Mouse (Mus musculus): Measurements from ENCODE around the gene Cops4.

Gene Cops4

DNA sequence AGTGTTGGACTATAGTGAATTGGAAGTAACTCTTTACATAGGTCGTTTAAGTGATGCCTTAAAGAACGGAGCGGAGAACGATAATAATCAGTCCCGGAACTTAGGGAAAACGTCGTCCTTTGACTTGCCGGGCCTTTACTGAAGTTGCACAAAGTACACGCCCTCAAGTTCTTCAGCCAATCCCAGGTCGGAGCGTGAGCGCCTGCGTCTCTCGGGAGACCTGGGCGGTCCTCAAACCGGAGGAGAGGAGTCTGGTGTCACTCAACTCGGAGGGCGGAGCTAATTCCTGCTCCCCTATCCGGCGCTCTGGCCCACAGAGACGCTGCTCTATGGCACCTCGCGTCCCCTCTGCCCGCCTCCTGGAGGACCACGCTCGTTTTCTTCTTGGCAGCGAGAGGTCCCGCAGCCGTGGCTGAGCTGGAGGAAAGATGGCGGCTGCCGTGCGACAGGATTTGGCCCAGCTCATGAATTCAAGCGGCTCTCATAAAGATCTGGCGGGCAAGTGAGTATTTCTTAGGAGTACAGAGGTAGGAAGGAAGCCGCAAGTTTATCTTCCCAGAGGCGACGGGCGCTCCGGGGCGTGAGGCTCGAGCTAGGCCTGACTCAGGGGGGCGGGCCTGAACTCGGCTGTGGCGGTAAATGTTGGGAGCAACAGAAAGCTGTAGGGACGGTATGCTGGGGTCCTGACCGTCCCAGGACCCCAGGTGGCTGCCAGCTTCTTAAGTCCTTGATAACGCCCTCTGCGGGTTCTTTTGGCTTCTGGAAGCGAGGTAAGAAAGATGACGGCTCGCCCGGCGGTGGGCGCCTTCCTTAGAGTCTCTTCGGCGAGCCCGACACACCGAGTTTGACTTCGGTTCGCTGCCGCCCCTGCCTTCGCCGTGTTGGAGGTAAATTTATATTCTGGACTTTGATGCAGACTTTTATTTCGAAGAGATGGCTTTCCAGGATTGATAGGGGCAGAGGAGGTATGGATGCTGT is at the start of gene Cops4:
Gene Cops4, plus strand, starts transcription at position 261 of the 978 bp plus-strand sequence.
- DNase-seq (ENCODE audit: low read depth, low spot score), result peak; percentile 99

DNA sequence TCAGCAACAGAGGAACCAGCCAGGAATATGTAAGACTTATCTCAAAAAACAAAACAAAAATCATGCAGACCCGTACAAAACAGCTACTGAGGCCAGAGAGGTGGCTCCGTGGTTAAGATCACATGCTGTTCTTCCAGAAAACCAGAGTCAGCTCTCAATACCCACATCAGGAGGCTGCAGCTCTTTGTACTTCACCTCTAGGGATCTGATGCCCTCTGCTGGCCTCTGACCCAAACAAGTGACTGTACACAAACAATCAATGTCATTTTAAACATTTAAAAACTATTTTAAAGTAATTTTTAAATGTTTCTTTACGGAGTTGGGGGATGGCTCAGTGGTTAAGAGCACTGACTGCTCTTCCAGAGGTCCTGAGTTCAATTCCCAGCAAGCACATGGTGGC is 41.8 kb upstream of the Cops4 start:
- DNase-seq (ENCODE audit: low read depth, low spot score), result no peak

DNA sequence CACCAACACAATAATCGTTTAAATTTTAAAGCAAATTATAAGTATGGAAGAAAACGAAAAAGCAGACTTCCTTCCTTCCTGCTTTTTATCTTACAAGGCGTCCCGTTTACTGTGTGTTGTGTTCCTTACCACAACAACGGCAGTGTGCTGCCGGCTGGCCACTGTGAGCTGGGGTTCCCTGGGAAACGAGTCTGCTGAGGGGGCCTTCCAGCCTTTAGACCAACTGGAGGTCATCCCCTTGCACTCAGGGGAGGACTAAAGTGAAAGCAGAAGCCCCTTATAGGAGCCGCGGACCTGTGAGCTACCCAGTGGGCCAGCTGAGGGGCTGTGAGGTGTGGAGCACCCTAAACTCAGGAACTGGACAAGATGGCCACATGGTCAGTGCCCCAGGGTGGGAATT is 40.5 kb upstream of the Cops4 start:
- no peak for DNase-seq (ENCODE audit: low read depth, low spot score)

DNA sequence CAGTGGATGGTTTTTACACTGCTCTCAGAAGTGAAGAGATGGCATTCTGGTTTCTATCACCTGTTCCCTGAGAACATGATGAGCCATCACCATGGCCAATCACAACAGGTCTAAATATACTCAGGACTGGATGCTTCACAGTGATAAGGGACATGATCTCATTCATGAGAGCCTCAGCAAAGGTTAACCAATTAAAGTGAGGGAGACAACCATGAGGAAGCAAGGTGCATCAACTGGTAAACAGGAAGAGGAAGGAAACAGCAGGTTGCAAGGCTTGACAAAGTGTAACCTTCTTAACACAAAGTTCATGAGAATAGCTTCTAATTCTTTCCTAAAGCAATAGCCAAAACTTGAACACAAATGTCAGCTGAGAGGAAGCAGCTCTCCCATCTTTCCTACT is 34.5 kb upstream of the Cops4 start:
- DNase-seq (ENCODE audit: low read depth, low spot score), result no peak

DNA sequence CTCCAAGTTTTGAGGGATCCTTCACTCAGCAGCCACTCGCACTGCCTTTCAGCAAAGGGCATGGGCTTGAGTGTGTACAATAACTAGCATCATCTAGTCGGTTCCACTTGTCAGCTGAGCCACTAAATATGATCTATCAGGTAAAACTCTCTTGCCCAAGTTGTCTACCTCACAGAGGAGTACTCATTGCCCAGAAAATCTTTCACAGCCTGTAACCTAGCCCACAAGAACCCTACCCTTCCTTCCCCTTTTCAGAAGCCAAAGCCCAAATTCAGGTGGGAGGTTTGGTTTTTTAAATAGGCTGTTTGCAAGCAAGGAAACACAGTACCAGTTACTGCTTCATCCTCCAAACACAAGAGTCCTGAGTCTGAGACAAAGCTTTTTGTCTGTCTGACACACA is 31.0 kb upstream of the Cops4 start:
- no peak for DNase-seq (ENCODE audit: low read depth, low spot score)

DNA sequence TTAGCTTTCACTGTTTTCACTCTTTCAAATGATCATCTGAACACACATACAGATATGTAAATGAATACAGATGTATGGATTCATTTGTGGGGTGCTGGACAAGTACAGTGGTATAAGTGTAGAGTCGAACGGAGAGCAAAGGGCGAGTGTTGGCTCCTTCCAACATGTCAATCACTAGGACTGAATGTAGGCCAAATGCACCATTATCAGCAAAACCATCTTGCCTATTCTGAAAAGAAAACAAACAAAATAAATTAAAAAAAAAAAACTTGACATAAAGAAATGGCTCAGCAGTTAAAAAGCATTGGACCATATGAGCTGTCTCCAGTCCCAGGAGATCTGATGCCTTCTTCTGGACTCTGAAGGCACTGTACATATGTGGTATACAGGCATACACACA is 29.9 kb upstream of the Cops4 start:
- no peak for DNase-seq (ENCODE audit: low read depth, low spot score)

DNA sequence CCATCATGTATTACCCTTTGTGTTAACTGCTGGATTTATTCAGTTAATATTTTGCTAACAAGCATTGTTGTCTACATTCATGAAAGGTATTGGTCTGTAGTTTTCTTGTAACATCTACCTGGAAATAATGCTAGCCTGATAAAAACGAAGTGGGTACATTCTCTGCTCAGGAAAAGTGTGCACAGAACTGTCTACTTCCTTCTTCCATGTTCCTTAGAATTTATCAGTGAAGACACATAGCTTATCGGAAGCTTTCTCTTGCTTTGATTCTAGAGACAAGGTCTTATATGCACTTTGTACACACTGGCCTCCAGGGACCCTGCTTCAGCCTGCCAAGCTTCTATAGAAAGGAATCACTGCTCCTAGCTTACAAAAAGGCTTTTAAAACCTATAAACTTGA is 28.8 kb upstream of the Cops4 start:
- no peak for DNase-seq (ENCODE audit: low read depth, low spot score)

DNA sequence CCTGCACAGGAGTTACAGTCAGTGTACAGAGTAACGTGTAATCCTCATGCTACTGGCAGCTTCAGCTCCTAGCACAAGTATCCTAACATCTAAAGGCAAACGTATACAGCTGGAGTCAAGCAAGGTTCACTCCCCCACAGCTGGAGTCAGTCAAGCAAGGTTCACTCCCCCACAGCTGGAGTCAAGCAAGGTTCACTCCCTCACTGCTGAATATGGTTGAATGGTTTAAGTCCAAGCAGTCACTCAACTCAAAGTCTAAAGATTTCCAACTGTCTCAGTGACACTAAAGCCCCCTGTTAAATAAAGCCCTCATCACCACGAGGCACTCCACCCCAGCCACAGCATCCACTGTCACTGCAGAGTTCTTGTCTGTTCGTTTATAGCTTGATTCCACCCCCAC is 26.4 kb upstream of the Cops4 start:
- no peak for DNase-seq (ENCODE audit: low read depth, low spot score)

DNA sequence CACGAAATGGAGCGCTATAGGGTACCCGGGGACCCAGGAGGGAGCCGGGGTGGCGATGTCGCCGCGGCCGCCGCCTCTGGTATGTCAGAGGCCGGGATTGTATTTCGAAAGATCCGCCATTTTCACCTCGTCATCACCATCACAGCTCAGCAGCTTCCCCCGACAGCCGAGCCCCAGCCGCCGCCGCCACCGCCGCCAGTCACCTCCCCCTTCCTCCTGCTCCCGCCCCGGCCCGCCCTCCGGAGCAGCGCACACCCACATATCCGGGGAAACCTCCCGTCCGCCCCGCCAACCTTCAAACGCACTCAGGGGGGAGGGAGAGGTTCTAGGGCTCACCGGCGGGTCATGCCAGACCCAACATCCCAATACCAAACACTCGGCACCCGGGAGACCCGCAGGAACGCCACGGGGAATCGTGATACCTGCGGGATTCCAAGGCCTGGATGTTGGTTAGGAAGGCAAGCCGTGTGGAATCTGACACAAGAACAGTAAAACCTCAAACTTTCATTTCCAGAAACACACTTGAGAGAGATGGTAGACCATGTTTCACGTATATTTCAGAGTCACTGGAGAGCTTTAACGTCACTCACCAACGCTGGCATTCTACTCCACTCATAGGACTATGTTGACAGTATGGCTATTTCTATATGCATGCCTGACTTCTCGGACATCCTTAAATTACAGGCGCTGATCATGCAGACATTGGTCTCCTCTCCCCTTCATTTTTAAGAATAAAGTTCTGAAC is 19.5 kb upstream of the Cops4 start:
- no peak for DNase-seq (ENCODE audit: low read depth, low spot score)

DNA sequence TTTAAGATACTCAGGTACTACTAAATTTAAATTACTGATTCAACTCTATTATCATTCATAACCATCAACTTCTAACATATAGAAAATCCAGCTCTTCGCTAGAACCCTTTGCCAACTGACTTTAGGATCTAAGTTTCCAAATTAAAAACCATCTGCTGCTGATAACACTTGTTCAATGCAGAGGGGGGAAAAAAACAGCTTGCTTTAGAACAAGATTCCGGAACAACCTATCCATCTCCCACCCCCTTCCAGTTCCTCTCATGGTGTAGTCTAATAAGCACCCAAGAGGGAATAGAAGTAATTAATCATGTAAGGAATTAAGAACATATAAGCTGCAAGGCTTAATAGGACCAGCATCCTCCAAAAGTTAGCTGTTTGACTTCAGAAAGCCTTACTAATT is 18.9 kb upstream of the Cops4 start:
- no peak for DNase-seq (ENCODE audit: low read depth, low spot score)

DNA sequence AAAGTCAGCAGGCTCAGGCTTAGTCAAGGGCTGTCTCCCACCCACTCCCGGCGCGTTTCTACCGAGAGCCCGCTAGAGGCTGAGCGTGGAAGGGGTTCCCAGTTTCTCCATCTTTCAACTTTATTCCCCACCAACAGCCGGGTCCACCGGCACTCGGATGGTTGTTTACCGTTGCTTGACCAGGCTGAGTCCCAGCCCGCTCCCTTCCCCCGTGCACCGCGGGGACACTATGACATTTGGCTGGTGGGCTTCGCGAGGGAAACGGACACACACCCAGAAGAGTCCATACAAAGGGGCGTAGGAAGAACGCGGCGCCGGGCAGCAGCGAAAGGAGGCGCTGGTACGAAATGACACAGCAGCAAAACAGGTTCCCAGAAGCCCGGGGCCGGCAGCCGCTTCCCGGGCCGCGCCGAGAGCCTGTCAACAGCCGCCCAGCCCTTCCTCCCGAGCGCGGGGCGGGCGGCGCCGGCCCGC is 18.2 kb upstream of the Cops4 start:
- DNase-seq (ENCODE audit: low read depth, low spot score), result no peak

DNA sequence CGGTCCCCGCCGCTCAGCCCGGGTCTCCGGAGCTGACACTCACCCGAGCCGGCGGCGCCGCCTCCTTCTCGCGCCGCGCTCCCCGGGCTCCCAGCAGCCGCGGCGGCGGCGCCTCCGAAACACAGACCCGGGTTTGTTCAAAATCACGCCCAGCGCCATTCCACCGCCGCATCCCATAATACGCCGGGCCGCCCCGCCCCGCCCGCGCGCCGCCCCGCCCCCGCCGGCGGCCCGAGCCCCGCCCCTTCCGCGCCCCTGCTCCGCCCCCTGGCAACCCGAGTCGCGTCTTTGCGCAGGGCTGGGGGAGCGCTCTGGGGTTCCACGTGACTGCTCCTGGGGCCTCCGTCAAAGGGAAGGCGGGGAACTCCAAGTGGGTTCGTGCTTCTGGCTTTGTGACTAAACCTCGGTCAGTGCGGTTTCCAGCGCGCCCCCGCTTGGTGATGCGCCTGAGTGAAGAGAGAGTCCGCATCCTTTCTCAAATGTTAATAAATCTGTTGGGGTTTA is 17.6 kb upstream of the Cops4 start, which contains the start of gene Lin54:
Gene Lin54, minus strand, starts transcription at position 182 of the 504 bp plus-strand sequence.
- peak; percentile 88 for DNase-seq (ENCODE audit: low read depth, low spot score)

DNA sequence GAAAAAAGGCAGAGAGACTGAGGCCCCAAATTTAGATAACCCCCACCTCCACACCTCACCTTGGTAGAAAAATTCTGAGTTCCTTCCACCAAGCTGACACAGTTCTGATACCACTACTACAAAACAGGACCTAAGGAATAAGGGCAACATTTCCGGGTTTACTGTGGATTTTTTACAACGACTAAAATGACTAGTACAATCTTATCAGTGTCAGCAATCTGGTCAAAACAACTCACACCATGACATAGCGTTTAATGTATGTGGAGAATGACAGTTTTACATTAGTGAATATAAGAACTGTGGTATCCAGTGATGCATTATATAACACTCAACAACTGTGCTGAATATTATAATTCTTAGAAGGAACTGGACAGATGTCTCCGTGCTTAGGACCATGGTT is 16.8 kb upstream of the Cops4 start:
- no peak for DNase-seq (ENCODE audit: low read depth, low spot score)

DNA sequence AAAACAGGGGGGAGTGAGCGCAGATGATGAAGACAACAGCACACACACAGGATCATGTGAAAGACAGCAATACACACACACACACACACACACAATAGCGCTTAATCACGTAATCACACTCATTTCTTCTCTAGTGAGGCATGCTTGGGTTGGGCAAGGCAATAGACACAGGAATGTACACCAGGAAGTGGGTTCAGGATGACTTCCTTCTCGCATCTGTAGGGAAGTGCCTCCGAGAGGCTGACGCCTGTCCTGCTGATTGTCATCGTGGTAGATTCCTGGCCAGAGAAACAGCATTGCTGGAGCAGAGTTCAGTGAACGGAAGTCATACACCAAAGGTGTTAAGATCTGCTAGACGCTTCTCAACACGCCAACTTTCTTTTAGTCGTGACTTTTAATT is 8.9 kb upstream of the Cops4 start:
- DNase-seq (ENCODE audit: low read depth, low spot score), result no peak

DNA sequence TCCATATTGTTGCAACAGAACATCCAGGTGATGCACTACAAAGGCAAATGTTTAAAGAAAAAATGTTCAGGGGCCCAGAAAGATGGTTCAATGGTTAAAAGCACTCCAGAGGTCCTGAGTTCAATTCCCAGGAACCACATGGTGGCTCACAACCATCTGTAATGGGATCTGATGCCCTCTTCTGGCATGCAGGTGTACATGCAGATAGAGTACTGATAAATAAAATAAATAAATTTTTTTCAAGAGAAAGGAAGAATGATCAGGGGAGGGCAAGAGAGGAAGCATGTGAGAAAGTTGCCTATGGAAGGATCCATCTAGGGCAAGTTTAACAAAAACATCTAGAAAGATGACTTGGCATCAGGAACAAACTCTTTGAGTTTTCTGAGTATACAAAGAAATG is 5.5 kb upstream of the Cops4 start:
- DNase-seq (ENCODE audit: low read depth, low spot score), result no peak

DNA sequence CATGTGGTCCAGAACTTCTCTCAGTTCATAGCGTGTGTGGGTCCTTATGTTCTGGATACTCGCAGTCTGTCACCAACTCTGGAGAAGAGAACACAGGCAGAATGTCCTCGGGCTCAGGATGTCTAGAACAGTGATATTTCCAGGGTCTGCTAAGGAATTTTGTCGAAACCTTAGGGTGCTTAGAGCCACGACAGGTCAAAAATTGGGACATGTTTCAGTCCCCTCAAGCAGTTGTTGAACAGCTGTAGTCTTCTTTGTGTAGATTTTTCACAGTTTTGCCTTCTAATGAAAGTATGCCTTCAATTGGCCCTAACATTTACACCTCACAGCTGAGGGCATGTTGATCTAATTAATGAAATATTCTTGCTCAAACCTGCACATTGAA is 910 bp downstream of the Cops4 start:
- DNase-seq (ENCODE audit: low read depth, low spot score), result no peak

DNA sequence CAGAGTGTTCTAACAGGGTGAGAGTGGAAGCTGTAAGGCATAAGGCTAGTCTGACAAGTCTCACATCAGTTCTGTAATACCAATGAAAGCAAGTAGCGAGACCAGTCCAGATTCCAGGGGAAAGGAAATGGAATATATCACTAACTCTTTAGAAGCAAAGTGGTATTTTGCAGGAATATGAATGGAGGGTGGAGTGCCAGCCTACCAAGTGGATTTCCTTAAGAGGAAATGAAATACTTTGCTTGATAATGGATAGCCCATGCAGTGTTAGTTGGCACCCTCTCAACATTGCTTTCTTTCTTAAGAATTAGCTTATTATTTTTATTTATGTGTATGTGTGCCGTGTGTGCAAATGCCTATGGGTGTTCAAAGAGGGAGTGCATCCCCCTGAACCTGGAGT is 2.1 kb downstream of the Cops4 start:
- DNase-seq (ENCODE audit: low read depth, low spot score), result no peak

DNA sequence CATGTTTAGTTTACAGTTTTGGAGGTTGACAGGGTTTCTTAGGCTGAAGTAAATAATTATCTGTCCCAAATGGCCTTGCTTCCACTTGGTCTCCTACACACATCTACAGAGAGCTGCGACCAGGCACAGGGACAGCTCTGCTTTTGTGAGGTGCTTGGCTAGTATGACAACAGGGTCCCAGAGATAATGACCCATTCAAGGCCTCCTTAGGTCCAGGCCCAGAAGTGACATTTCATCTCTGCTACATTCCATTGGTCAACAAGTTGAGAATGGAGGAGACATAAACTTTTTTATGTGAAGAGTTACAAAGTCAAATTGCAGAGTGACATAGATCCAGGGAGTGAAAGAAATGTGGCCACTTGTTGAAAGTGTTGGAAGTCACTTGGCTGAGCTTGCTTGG is 5.2 kb downstream of the Cops4 start:
- DNase-seq (ENCODE audit: low read depth, low spot score), result no peak

DNA sequence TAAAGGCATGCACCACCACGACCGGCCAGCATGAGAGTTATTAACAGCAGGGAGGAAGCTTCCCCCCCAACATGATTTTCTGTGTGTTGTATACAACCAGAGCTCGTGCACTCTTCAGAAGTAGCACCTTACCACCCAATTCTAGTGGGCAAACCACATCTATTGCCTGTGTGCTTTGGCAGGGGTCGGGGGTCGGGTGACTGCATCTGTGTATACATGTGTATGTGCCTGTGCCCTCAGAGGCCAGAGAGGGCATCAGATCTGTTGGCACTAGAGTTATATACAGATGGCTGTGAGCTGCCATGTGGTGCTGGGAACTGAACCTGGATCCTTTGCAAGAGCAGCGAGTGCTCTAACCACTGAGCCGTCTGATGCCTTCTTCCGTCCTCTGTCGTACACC is 6.8 kb downstream of the Cops4 start:
- no peak for DNase-seq (ENCODE audit: low read depth, low spot score)

DNA sequence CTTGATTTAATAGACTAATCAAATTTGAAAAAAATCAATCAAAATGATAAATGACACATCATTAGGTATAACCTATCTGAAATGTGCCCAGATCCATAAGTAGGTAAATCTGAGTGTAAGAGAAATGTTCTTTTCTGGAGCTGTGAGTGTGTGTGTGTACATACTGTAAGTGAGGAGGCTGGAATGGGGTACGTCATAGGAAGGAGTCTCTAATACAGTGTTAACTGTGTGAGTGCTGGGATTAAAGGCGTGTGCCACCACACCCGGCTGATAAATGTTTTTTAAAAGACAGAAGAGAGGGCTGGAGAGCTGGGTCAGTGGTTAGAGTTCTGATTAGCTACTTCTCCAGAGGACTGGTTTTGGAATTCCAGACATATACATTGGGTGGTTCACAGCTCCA is 7.5 kb downstream of the Cops4 start:
- no peak for DNase-seq (ENCODE audit: low read depth, low spot score)

DNA sequence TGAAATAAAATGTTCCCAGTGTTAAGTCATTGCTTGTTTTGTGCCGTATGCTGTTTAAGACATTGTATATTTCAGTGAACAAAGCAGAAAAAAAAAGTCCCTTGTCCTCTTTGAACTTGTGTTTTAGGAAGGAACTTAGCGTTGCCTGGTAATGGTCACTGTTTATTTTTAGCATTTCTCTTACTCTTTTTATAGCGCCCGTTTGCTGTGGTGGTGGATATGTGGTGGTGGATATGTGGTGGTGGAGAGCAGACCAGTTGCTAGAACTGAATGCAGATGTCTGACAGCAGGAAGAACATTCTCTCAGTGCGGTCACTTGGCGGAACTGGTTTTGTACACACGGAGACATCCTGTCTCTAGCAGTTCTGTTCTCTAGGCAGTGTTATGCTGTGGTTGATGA is 8.1 kb downstream of the Cops4 start:
- no peak for DNase-seq (ENCODE audit: low read depth, low spot score)

DNA sequence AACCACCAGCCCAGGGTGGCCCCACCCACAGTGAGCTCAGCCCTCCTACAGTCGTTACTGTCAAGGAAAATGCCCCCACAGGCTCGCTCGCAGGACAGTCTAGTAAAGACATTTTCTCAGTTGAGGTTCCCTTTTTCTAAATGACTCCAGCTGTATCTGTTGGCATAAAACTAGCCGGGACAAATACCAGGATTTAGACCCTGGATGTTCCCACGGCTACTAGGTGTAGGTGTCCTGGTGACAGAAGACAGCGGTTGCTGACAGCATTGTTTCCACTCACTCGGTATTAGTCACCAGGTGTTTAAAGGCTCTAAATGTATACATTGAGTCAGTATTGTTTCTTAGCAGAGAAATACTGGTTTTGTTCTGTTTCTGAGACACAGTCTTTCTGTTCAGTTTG is 17.7 kb downstream of the Cops4 start:
- DNase-seq (ENCODE audit: low read depth, low spot score), result no peak

DNA sequence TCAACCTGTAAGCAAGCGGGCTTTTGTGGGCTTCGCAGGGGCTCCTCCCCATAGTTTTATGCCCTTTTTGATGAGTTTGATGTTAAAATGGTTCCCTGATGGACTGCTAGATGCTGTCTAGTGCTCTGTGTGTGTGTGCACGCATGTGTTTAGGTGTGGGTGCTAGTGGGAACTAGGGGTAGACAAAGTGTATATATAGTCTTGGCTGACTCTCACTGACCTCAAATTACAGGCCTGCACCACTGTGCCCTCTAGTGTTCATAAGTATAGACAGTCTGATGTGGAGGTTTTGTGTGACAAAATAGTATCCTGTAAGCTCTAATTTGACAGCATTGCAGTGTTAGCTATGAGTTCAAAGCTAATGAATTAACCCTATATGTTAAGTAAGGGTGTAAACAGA is 18.5 kb downstream of the Cops4 start:
- DNase-seq (ENCODE audit: low read depth, low spot score), result peak; percentile 29

All from embryo, embryonic 11.5 days (tissue).